Mouse (Mus musculus) spleen, adult 2 months (tissue): ENCODE results near the gene Mdga2. TPM values are rescaled to one million over a fixed set of nuclear protein-coding genes. Genes with fewer than 3 reads are reported as not detected.

ENCODE experiments used
- DNase-seq, 2 experiments: peaks; one replicate each; pipeline versions ENCODE4 v3.0.0 to v3.0.0-alpha.2; 2012 to 2021; ENCODE audit warnings: low spot score in 2 of 2, low read depth in 1 of 2
- H3K27ac ChIP-seq: fragments of 200-500 bp; 2 replicates; pipeline ENCODE4 v1.5.1; 2012; ENCODE audit warnings: low read length, inconsistent platforms; ENCODE audit not compliant: insufficient read depth
- H3K27me3 ChIP-seq: fragments of 200-500 bp; 2 replicates; pipeline ENCODE4 v1.6.1; 2012; ENCODE audit warnings: mild to moderate bottlenecking, moderate library complexity, low read length, inconsistent platforms; ENCODE audit not compliant: control insufficient read depth, insufficient read depth
- H3K36me3 ChIP-seq: fragments of 200-500 bp; 2 replicates; pipeline ENCODE4 v1.6.1; 2012; ENCODE audit warnings: mild to moderate bottlenecking, low read length, inconsistent platforms; ENCODE audit not compliant: control insufficient read depth, insufficient read depth
- H3K4me1 ChIP-seq: fragments of 200-500 bp; 2 replicates; pipeline ENCODE4 v1.6.1; 2011; ENCODE audit warnings: inconsistent platforms; ENCODE audit not compliant: control insufficient read depth, insufficient read depth, insufficient read length
- H3K4me3 ChIP-seq: fragments of 200-500 bp; 2 replicates; pipeline ENCODE4 v1.5.1; 2011; ENCODE audit warnings: mild to moderate bottlenecking, inconsistent platforms; ENCODE audit not compliant: insufficient read depth, insufficient read length; ENCODE audit errors: extremely low read depth
- CTCF ChIP-seq: fragments of 200-500 bp; IDR thresholded peaks from 2 replicates; pipeline ENCODE4 v1.5.1; 2011; ENCODE audit warnings: mild to moderate bottlenecking, inconsistent platforms; ENCODE audit not compliant: insufficient read depth, insufficient read length, insufficient replicate concordance; ENCODE audit errors: extremely low read depth
- POLR2A ChIP-seq: fragments of 200-500 bp; IDR thresholded peaks from 2 replicates; pipeline ENCODE4 v1.6.1; 2011; ENCODE audit warnings: low read depth, low read length, inconsistent platforms
- WGBS: fragments of 180-500 bp; shearing (Covaris S2); methylation state at CpG from one replicate; pipeline ENCODE4 v1.1.7; 2018; 5-methylcytosine and 5-hydroxymethylcytosine counted together
- polyA plus RNA-seq: library from polyadenylated mRNA; depleted of rRNA; stranded (reverse); fragments of >200 nt; gene quantifications from 2 replicates; pipeline ENCODE4 v1.2.3, GENCODE M21; 2012

Mdga2 gene
- polyA plus RNA-seq, 1 experiment: 0.04 TPM

GRCm38 (mm10) chr12:67219564-67219963 lies 2.8 kb downstream of the Mdga2 start:
- peaks cover 6% of the 10 kb centered on the region; the same call in 1 of the 2 replicates for H3K27me3 ChIP-seq
- no peak overlapping the region for H3K4me3 ChIP-seq
- TF ChIP-seq CTCF: no peak
- TF ChIP-seq POLR2A: no peak
- H3K36me3 ChIP-seq: no peaks in the 10 kb centered on the region
- no peak overlapping the region for H3K27ac ChIP-seq
- DNase-seq: no peak
- H3K4me1 ChIP-seq: no peaks in the 10 kb centered on the region
- 25% methylated on average over 5 of the region's 5 CpGs for WGBS

GRCm38 (mm10) chr12:67212801-67213200 lies 9.5 kb downstream of the Mdga2 start:
- no peaks in the 10 kb centered on the region for H3K36me3 ChIP-seq
- no peak overlapping the region for H3K4me3 ChIP-seq
- WGBS: 81% methylated on average over 2 of the region's 2 CpGs
- no peaks in the 10 kb centered on the region for H3K4me1 ChIP-seq
- no peak overlapping the region for H3K27ac ChIP-seq
- no peak for DNase-seq
- no peaks in the 10 kb centered on the region for H3K27me3 ChIP-seq
- TF ChIP-seq POLR2A: no peak
- TF ChIP-seq CTCF: no peak

- Histone ChIP-seq H3K27me3 (no peaks in the 10 kb centered on the region), H3K27ac (no peak overlapping the region), H3K4me3 (no peak overlapping the region), H3K4me1 (no peaks in the 10 kb centered on the region), H3K36me3 (no peaks in the 10 kb centered on the region)
- no peak for DNase-seq
- WGBS: 89% methylated on average over 1 of the region's 1 CpGs
- TF ChIP-seq POLR2A: no peak
- TF ChIP-seq CTCF: no peak
Observed at GRCm38 (mm10) chr12:67178155-67178554, 44.2 kb downstream of the Mdga2 start.

GRCm38 (mm10) chr12:67156569-67157237 lies 65.6 kb downstream of the Mdga2 start:
- 87% methylated on average over 8 of the region's 8 CpGs for WGBS
- Histone ChIP-seq H3K4me1 (no peaks in the 10 kb centered on the region), H3K36me3 (no peaks in the 10 kb centered on the region), H3K4me3 (no peak overlapping the region), H3K27ac (no peak overlapping the region), H3K27me3 (no peaks in the 10 kb centered on the region)
- DNase-seq: no peak
- no peak for TF ChIP-seq CTCF
- no peak for TF ChIP-seq POLR2A

- no peak for DNase-seq
- H3K36me3 ChIP-seq: no peaks in the 10 kb centered on the region
- TF ChIP-seq POLR2A (no peak), CTCF (no peak)
- H3K27me3 ChIP-seq: no peaks in the 10 kb centered on the region
- WGBS: 64% methylated on average over 3 of the region's 3 CpGs
- no peak overlapping the region for H3K4me3 ChIP-seq
- no peak overlapping the region for H3K27ac ChIP-seq
- H3K4me1 ChIP-seq: no peaks in the 10 kb centered on the region
Observed at GRCm38 (mm10) chr12:67153077-67153476, 69.3 kb downstream of the Mdga2 start.

GRCm38 (mm10) chr12:67141605-67142004 lies 80.7 kb downstream of the Mdga2 start:
- Histone ChIP-seq H3K36me3 (no peaks in the 10 kb centered on the region), H3K4me1 (no peaks in the 10 kb centered on the region), H3K27ac (no peak overlapping the region), H3K27me3 (no peaks in the 10 kb centered on the region), H3K4me3 (no peak overlapping the region)
- no peak for TF ChIP-seq CTCF
- no peak for DNase-seq
- WGBS: 83% methylated on average over 3 of the region's 3 CpGs

- DNase-seq: no peak
Observed at GRCm38 (mm10) chr12:67140131-67140530, 82.2 kb downstream of the Mdga2 start.

More at GRCm38 (mm10) chr12:67140131-67140530, 82.2 kb downstream of the Mdga2 start:
- Histone ChIP-seq H3K27me3 (no peaks in the 10 kb centered on the region), H3K36me3 (no peaks in the 10 kb centered on the region), H3K4me1 (no peaks in the 10 kb centered on the region), H3K4me3 (no peak overlapping the region), H3K27ac (no peak overlapping the region)
- 86% methylated on average over 3 of the region's 3 CpGs for WGBS
- no peak for TF ChIP-seq POLR2A
- TF ChIP-seq CTCF: no peak
